Mouse (Mus musculus) bone marrow, adult 2 months (tissue): ENCODE measurements around the gene Aurkb. TPM values are rescaled to one million over a fixed set of nuclear protein-coding genes. Genes with fewer than 3 reads are reported as not detected.
A peak's percentile ranks its signal among the peaks of the same experiment; 100 is the strongest.
"Not testable (repeated sequence)": the region's sequence is repeated elsewhere in the genome, so short reads cannot be mapped to it uniquely, and the experiment has no call there.

Source experiments
- H3K27ac ChIP-seq: fragments of 200-500 bp; 2 replicates; pipeline ENCODE4 v1.5.1; 2012; ENCODE audit warnings: low read depth, mild to moderate bottlenecking, control low read depth, inconsistent platforms, low read length; ENCODE audit not compliant: control insufficient read depth, poor library complexity, insufficient read depth
- H3K4me1 ChIP-seq: fragments of 200-500 bp; 2 replicates; pipeline ENCODE4 v1.6.1; 2011; ENCODE audit warnings: low read length; ENCODE audit not compliant: control insufficient read depth, insufficient read depth
- H3K4me3 ChIP-seq: fragments of 200-500 bp; replicated peaks from 2 replicates; pipeline ENCODE3; 2011; ENCODE audit warnings: mild to moderate bottlenecking, low read depth, low read length, control low read depth; ENCODE audit not compliant: control insufficient read depth
- CTCF ChIP-seq: fragments of 200-500 bp; IDR thresholded peaks from 2 replicates; pipeline ENCODE4 v1.5.1; 2011; ENCODE audit warnings: low read length, control low read depth; ENCODE audit not compliant: control insufficient read depth, insufficient read depth
- POLR2A ChIP-seq: fragments of 200-500 bp; IDR thresholded peaks from 2 replicates; pipeline ENCODE4 v1.6.1; 2011; ENCODE audit warnings: low read depth, mild to moderate bottlenecking, control low read depth, low read length, borderline replicate concordance; ENCODE audit not compliant: control insufficient read depth
- WGBS: fragments of 180-500 bp; shearing (Covaris S2); methylation state at CpG from one replicate; pipeline ENCODE4 v1.1.7; 2018; 5-methylcytosine and 5-hydroxymethylcytosine counted together
- polyA plus RNA-seq: library from polyadenylated mRNA; stranded (reverse); fragments of >200 nt; gene quantifications from 2 replicates; pipeline ENCODE4 v1.2.4, GENCODE M21; 2011; ENCODE audit warnings: low replicate concordance; ENCODE audit not compliant: missing spikeins, insufficient read depth, insufficient read length

The Aurkb gene
- polyA plus RNA-seq, 1 experiment: 100 TPM

GRCm38 (mm10) chr11:69010400-69011323, 34.8 kb upstream of the Aurkb start:
- peaks cover 2% of the 10 kb centered on the region; the same call in 1 of the 2 replicates for H3K4me1 ChIP-seq
- WGBS: 83% methylated on average over 15 of the region's 15 CpGs
- TF ChIP-seq POLR2A (no peak), CTCF (no peak)
- H3K27ac ChIP-seq: no peak overlapping the region
- no peak overlapping the region for H3K4me3 ChIP-seq

GRCm38 (mm10) chr11:69011445-69011844, 34.0 kb upstream of the Aurkb start:
- not testable (repeated sequence) for H3K4me1 ChIP-seq
- peak overlapping the region; percentile 49; the same call in 1 of the 2 replicates for H3K27ac ChIP-seq
- WGBS: 29% methylated on average over 2 of the region's 2 CpGs
- H3K4me3 ChIP-seq: peak overlapping the region; percentile 34

GRCm38 (mm10) chr11:69012071-69012601, 33.3 kb upstream of the Aurkb start:
- peaks cover 2% of the 10 kb centered on the region; the same call in 1 of the 2 replicates for H3K4me1 ChIP-seq
- TF ChIP-seq CTCF (no peak), POLR2A (0 out of 2 replicates have a peak, but pooled peaks have one; percentile 39)
- under 1% methylated on average over 18 of the region's 18 CpGs for WGBS
- H3K4me3 ChIP-seq: peak overlapping the region; percentile 88
- peak overlapping the region; percentile 95 for H3K27ac ChIP-seq

- Histone ChIP-seq H3K4me1 (peaks cover 2% of the 10 kb centered on the region; the same call in 1 of the 2 replicates), H3K27ac (peak within 1 kb of the TSS; percentile 69), H3K4me3 (peak within 1 kb of the TSS; percentile 84)
- under 1% methylated on average over 38 of the region's 38 CpGs for WGBS
- TF ChIP-seq CTCF (peak; percentile 72), POLR2A (peak; percentile 96)
Observed at GRCm38 (mm10) chr11:69015644-69016441, 29.6 kb upstream of the Aurkb start, which contains the start of gene Ctc1. TSS of gene Ctc1 (plus strand) at chr11:69015911.

GRCm38 (mm10) chr11:69016755-69017154, 28.7 kb upstream of the Aurkb start:
- no peak overlapping the region for H3K27ac ChIP-seq
- H3K4me3 ChIP-seq: peak overlapping the region; percentile 84
- WGBS: 58% methylated on average over 3 of the region's 3 CpGs
- no peaks in the 10 kb centered on the region; the same call in 1 of the 2 replicates for H3K4me1 ChIP-seq
- TF ChIP-seq CTCF (no peak), POLR2A (no peak)

GRCm38 (mm10) chr11:69020691-69021090, 24.8 kb upstream of the Aurkb start:
- TF ChIP-seq POLR2A: no peak
- TF ChIP-seq CTCF: no peak
- no peak overlapping the region for H3K27ac ChIP-seq
- H3K4me1 ChIP-seq: no peaks in the 10 kb centered on the region; the same call in 1 of the 2 replicates

GRCm38 (mm10) chr11:69026562-69026961, 18.9 kb upstream of the Aurkb start:
- no peak overlapping the region for H3K27ac ChIP-seq
- no peaks in the 10 kb centered on the region; the same call in 1 of the 2 replicates for H3K4me1 ChIP-seq
- TF ChIP-seq POLR2A: no peak
- no peak for TF ChIP-seq CTCF
- H3K4me3 ChIP-seq: no peak overlapping the region
- WGBS: 83% methylated on average over 3 of the region's 3 CpGs

More at GRCm38 (mm10) chr11:69020691-69021090, 24.8 kb upstream of the Aurkb start:
- no peak overlapping the region for H3K4me3 ChIP-seq

- 71% methylated on average over 2 of the region's 2 CpGs for WGBS
- no peak overlapping the region for H3K4me3 ChIP-seq
- H3K4me1 ChIP-seq: peaks cover 3% of the 10 kb centered on the region; the same call in 1 of the 2 replicates
- H3K27ac ChIP-seq: no peak overlapping the region
- peak; percentile 16; the same call in 1 of the 2 replicates for TF ChIP-seq CTCF
- TF ChIP-seq POLR2A: no peak
Observed at GRCm38 (mm10) chr11:69028805-69029204, 16.6 kb upstream of the Aurkb start.
